Mouse (Mus musculus): ENCODE data around the gene Adamts17. TPM values are rescaled to one million over a fixed set of nuclear protein-coding genes. Genes with fewer than 3 reads are reported as not detected.
A peak's percentile ranks its signal among the peaks of the same experiment; 100 is the strongest.

The Adamts17 gene
- polyA plus RNA-seq, 1 experiment: 2.4 TPM

GRCm38 (mm10) chr7:66840008-66840719, 629 bp downstream of the Adamts17 start:
- Histone ChIP-seq H3K4me3 (ENCODE audit: control insufficient read depth, insufficient read depth, low read length) (peak overlapping the region; percentile 51), H3K4me1 (replicated peaks; ENCODE audit: control insufficient read depth, insufficient read depth, low read length) (peaks cover 10% of the 10 kb centered on the region), H3K27ac (ENCODE audit: control insufficient read depth, insufficient read depth, low read length) (no peak overlapping the region), H3K27me3 (ENCODE audit: control insufficient read depth, insufficient read depth, low read length) (no peaks in the 10 kb centered on the region), H3K36me3 (ENCODE audit: control insufficient read depth, insufficient read depth, low read length) (no peaks in the 10 kb centered on the region)
- 1% methylated on average over 76 of the region's 76 CpGs for WGBS
- TF ChIP-seq POLR2A (IDR thresholded peaks at IDR 0.05; ENCODE audit: control insufficient read depth, extremely low read depth, insufficient read depth, low read length, poor library complexity) (no peak), CTCF (IDR thresholded peaks at IDR 0.05; ENCODE audit: borderline replicate concordance, control insufficient read depth, extremely low read depth, insufficient read depth, low read length, poor library complexity) (peak; percentile 53; the same call in 1 of the 2 replicates)
- DNase-seq: peak; percentile 79

- no peak for TF ChIP-seq CTCF (IDR thresholded peaks at IDR 0.05; ENCODE audit: borderline replicate concordance, control insufficient read depth, extremely low read depth, insufficient read depth, low read length, poor library complexity)
- no peak for TF ChIP-seq POLR2A (IDR thresholded peaks at IDR 0.05; ENCODE audit: control insufficient read depth, extremely low read depth, insufficient read depth, low read length, poor library complexity)
- no peak overlapping the region for H3K4me3 ChIP-seq (ENCODE audit: control insufficient read depth, insufficient read depth, low read length)
- H3K4me1 ChIP-seq (replicated peaks; ENCODE audit: control insufficient read depth, insufficient read depth, low read length): peaks cover 10% of the 10 kb centered on the region
- no peaks in the 10 kb centered on the region for H3K36me3 ChIP-seq (ENCODE audit: control insufficient read depth, insufficient read depth, low read length)
- DNase-seq: peak; percentile 19
- WGBS: 30% methylated on average over 7 of the region's 7 CpGs
- H3K27ac ChIP-seq (ENCODE audit: control insufficient read depth, insufficient read depth, low read length): peak overlapping the region; percentile 30; the same call in 1 of the 2 replicates
- H3K27me3 ChIP-seq (ENCODE audit: control insufficient read depth, insufficient read depth, low read length): no peaks in the 10 kb centered on the region
Observed at GRCm38 (mm10) chr7:66841165-66841564, 1.6 kb downstream of the Adamts17 start.

- WGBS: 61% methylated on average over 10 of the region's 10 CpGs
- peak; percentile 49 for DNase-seq
- TF ChIP-seq CTCF (IDR thresholded peaks at IDR 0.05; ENCODE audit: borderline replicate concordance, control insufficient read depth, extremely low read depth, insufficient read depth, low read length, poor library complexity): peak; percentile 42; the same call in 1 of the 2 replicates
- no peak for TF ChIP-seq POLR2A (IDR thresholded peaks at IDR 0.05; ENCODE audit: control insufficient read depth, extremely low read depth, insufficient read depth, low read length, poor library complexity)
Observed at GRCm38 (mm10) chr7:66842021-66842420, 2.5 kb downstream of the Adamts17 start.

GRCm38 (mm10) chr7:66843846-66844245, 4.3 kb downstream of the Adamts17 start:
- WGBS: 96% methylated on average over 2 of the region's 2 CpGs
- no peak for TF ChIP-seq POLR2A (IDR thresholded peaks at IDR 0.05; ENCODE audit: control insufficient read depth, extremely low read depth, insufficient read depth, low read length, poor library complexity)
- TF ChIP-seq CTCF (IDR thresholded peaks at IDR 0.05; ENCODE audit: borderline replicate concordance, control insufficient read depth, extremely low read depth, insufficient read depth, low read length, poor library complexity): no peak
- no peak overlapping the region for H3K4me3 ChIP-seq (ENCODE audit: control insufficient read depth, insufficient read depth, low read length)
- no peaks in the 10 kb centered on the region for H3K27me3 ChIP-seq (ENCODE audit: control insufficient read depth, insufficient read depth, low read length)
- no peaks in the 10 kb centered on the region for H3K36me3 ChIP-seq (ENCODE audit: control insufficient read depth, insufficient read depth, low read length)
- no peak overlapping the region for H3K27ac ChIP-seq (ENCODE audit: control insufficient read depth, insufficient read depth, low read length)
- no peak for DNase-seq
- H3K4me1 ChIP-seq (replicated peaks; ENCODE audit: control insufficient read depth, insufficient read depth, low read length): peaks cover 10% of the 10 kb centered on the region

More at GRCm38 (mm10) chr7:66842021-66842420, 2.5 kb downstream of the Adamts17 start:
- peaks cover 10% of the 10 kb centered on the region for H3K4me1 ChIP-seq (replicated peaks; ENCODE audit: control insufficient read depth, insufficient read depth, low read length)
- H3K4me3 ChIP-seq (ENCODE audit: control insufficient read depth, insufficient read depth, low read length): no peak overlapping the region
- no peaks in the 10 kb centered on the region for H3K27me3 ChIP-seq (ENCODE audit: control insufficient read depth, insufficient read depth, low read length)
- H3K27ac ChIP-seq (ENCODE audit: control insufficient read depth, insufficient read depth, low read length): no peak overlapping the region
- H3K36me3 ChIP-seq (ENCODE audit: control insufficient read depth, insufficient read depth, low read length): no peaks in the 10 kb centered on the region

GRCm38 (mm10) chr7:66846582-66846981, 7.0 kb downstream of the Adamts17 start:
- Histone ChIP-seq H3K27me3 (ENCODE audit: control insufficient read depth, insufficient read depth, low read length) (no peaks in the 10 kb centered on the region), H3K4me3 (ENCODE audit: control insufficient read depth, insufficient read depth, low read length) (no peak overlapping the region), H3K27ac (ENCODE audit: control insufficient read depth, insufficient read depth, low read length) (no peak overlapping the region), H3K4me1 (replicated peaks; ENCODE audit: control insufficient read depth, insufficient read depth, low read length) (no peaks in the 10 kb centered on the region; the same call in 1 of the 2 replicates), H3K36me3 (ENCODE audit: control insufficient read depth, insufficient read depth, low read length) (no peaks in the 10 kb centered on the region)
- no peak for DNase-seq
- 86% methylated on average over 6 of the region's 6 CpGs for WGBS
- TF ChIP-seq POLR2A (IDR thresholded peaks at IDR 0.05; ENCODE audit: control insufficient read depth, extremely low read depth, insufficient read depth, low read length, poor library complexity) (no peak), CTCF (IDR thresholded peaks at IDR 0.05; ENCODE audit: borderline replicate concordance, control insufficient read depth, extremely low read depth, insufficient read depth, low read length, poor library complexity) (no peak)

DNA sequence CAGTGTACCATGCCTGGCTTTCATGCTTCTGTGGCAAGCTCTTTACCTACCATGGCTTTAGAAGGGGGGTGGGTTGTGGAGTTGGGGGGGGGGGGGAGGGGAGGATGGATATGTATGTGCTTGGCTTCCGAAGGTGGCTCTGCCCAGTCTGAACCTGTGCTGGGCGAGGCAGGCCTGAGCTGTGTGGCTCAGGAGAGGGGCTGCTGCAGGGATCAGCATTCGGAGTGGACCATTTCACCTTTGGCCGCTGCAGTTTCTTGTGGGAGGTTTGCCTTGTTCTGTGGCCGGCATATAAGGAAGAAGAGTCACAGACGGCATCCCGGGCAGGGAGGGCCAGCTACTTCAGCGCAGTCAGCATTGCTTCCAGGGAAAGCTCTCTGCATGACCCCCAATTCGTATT, 7.8 kb downstream of the Adamts17 start:
- no peak overlapping the region for H3K27ac ChIP-seq (ENCODE audit: control insufficient read depth, insufficient read depth, low read length)
- no peaks in the 10 kb centered on the region for H3K4me1 ChIP-seq (replicated peaks; ENCODE audit: control insufficient read depth, insufficient read depth, low read length)
- 97% methylated on average over 9 of the region's 9 CpGs for WGBS
- no peaks in the 10 kb centered on the region for H3K27me3 ChIP-seq (ENCODE audit: control insufficient read depth, insufficient read depth, low read length)
- DNase-seq: no peak
- H3K36me3 ChIP-seq (ENCODE audit: control insufficient read depth, insufficient read depth, low read length): no peaks in the 10 kb centered on the region
- no peak overlapping the region for H3K4me3 ChIP-seq (ENCODE audit: control insufficient read depth, insufficient read depth, low read length)
- TF ChIP-seq POLR2A (IDR thresholded peaks at IDR 0.05; ENCODE audit: control insufficient read depth, extremely low read depth, insufficient read depth, low read length, poor library complexity) (no peak), CTCF (IDR thresholded peaks at IDR 0.05; ENCODE audit: borderline replicate concordance, control insufficient read depth, extremely low read depth, insufficient read depth, low read length, poor library complexity) (no peak)
